Comparison of ENCODE assay signal across 14 mouse cellular contexts in genomic region chr5:101851133-101851532, GRCm38 (mm10).
"Had no signal": no experiment of that assay in that cellular context is flagged by ENCODE, and none has a peak within 500 bp of the region (broad histone marks: within the 10 kb centered on the region; RNA-seq: fewer than 3 reads in every experiment).

No protein-coding gene starts in this region.

- H3K27ac ChIP-seq: layer of hippocampus, adult 2 months; limb, embryonic 13.5 days; midbrain, embryonic 10.5 days; neural tube, embryonic 15.5 days had no signal

- H3K4me1 ChIP-seq: limb, embryonic 13.5 days; midbrain, embryonic 10.5 days; neural tube, embryonic 15.5 days had no signal

- H3K4me3 ChIP-seq: layer of hippocampus, adult 2 months; limb, embryonic 13.5 days; midbrain, embryonic 10.5 days; myocyte; neural tube, embryonic 15.5 days had no signal

- DNase-seq: kidney, adult 8-10 months; kidney, postnatal 25 days; left cerebral cortex, postnatal 4 days; midbrain, embryonic 14.5 days; right cerebral cortex, adult 18-20 months; right cerebral cortex, postnatal 25 days; thymus, adult 18-20 months; thymus, postnatal 25 days had no signal

- H3K9ac ChIP-seq: limb, embryonic 13.5 days; neural tube, embryonic 15.5 days had no signal

- ATAC-seq: intestine, postnatal 0 days had no signal

- H3K27me3 ChIP-seq: limb, embryonic 13.5 days; neural tube, embryonic 15.5 days had no signal

- H3K4me2 ChIP-seq: limb, embryonic 13.5 days; neural tube, embryonic 15.5 days had no signal

- H3K9me3 ChIP-seq: limb, embryonic 13.5 days; midbrain, embryonic 10.5 days; neural tube, embryonic 15.5 days had no signal
